Mouse (Mus musculus) cerebellum, adult (tissue): ENCODE data around the gene Kcnmb1.

Experiments
- ATAC-seq: cut with Nextera tagmentation; 2 replicates; pipeline ENCODE4 v1.9.2; 2017; ENCODE audit warnings: mild to moderate bottlenecking, moderate library complexity, mixed read lengths; ENCODE audit not compliant: insufficient number of reproducible peaks, low FRiP score, low TSS enrichment

The Kcnmb1 gene

GRCm38 (mm10) chr11:33943565-33943964 is 19.2 kb upstream of the Kcnmb1 start:
- ATAC-seq = no peak

- ATAC-seq = no peak
These were observed 18.6 kb upstream of the Kcnmb1 start for GRCm38 (mm10) chr11:33944067-33944785.

- no peak for ATAC-seq
These were observed 18.0 kb upstream of the Kcnmb1 start for GRCm38 (mm10) chr11:33944786-33945328.

GRCm38 (mm10) chr11:33946501-33946900 is 16.3 kb upstream of the Kcnmb1 start:
- ATAC-seq = no peak

- ATAC-seq = no peak
These were observed 11.7 kb upstream of the Kcnmb1 start for GRCm38 (mm10) chr11:33951155-33951554.

GRCm38 (mm10) chr11:33951684-33952625 is 10.9 kb upstream of the Kcnmb1 start:
- ATAC-seq = no peak

GRCm38 (mm10) chr11:33955982-33956381 is 6.8 kb upstream of the Kcnmb1 start:
- no peak for ATAC-seq

- no peak for ATAC-seq
These were observed 6.2 kb upstream of the Kcnmb1 start for GRCm38 (mm10) chr11:33956623-33957022.

- no peak for ATAC-seq
These were observed 5.2 kb upstream of the Kcnmb1 start for GRCm38 (mm10) chr11:33957595-33957994.

GRCm38 (mm10) chr11:33958713-33959112 is 4.1 kb upstream of the Kcnmb1 start:
- ATAC-seq = no peak

- ATAC-seq = no peak
These were observed 635 bp upstream of the Kcnmb1 start for GRCm38 (mm10) chr11:33962178-33962577.

- ATAC-seq = no peak
These were observed 2.6 kb downstream of the Kcnmb1 start for GRCm38 (mm10) chr11:33965380-33965779.

- ATAC-seq = no peak
These were observed 4.9 kb downstream of the Kcnmb1 start for GRCm38 (mm10) chr11:33967708-33968107.

- no peak for ATAC-seq
These were observed 6.4 kb downstream of the Kcnmb1 start for GRCm38 (mm10) chr11:33969199-33969598.

GRCm38 (mm10) chr11:33972114-33972513 is 9.3 kb downstream of the Kcnmb1 start:
- ATAC-seq = no peak

- no peak for ATAC-seq
These were observed 11.7 kb downstream of the Kcnmb1 start for GRCm38 (mm10) chr11:33974341-33975040.

- no peak for ATAC-seq
These were observed 12.3 kb downstream of the Kcnmb1 start for GRCm38 (mm10) chr11:33975121-33975520.

- no peak for ATAC-seq
These were observed 17.3 kb downstream of the Kcnmb1 start for GRCm38 (mm10) chr11:33980146-33980545.

GRCm38 (mm10) chr11:33986525-33986924 is 23.7 kb downstream of the Kcnmb1 start:
- no peak for ATAC-seq

- ATAC-seq = no peak
These were observed 27.2 kb downstream of the Kcnmb1 start for GRCm38 (mm10) chr11:33990002-33990401.
